Mouse (Mus musculus) liver, adult 2 months (tissue): ENCODE measurements around the gene Grhpr. TPM values are rescaled to one million over a fixed set of nuclear protein-coding genes. Genes with fewer than 3 reads are reported as not detected.
"Not testable (repeated sequence)": the region's sequence is repeated elsewhere in the genome, so short reads cannot be mapped to it uniquely, and the experiment has no call there.

Source experiments
- DNase-seq: peaks from one replicate; pipeline ENCODE4 v3.0.0-alpha.2; 2011; ENCODE audit warnings: low read depth, low spot score; ENCODE audit errors: extremely low read depth
- H3K27ac ChIP-seq: fragments of 200-500 bp; replicated peaks from 2 replicates; pipeline ENCODE4 v1.5.1; 2012; ENCODE audit warnings: low read depth, mild to moderate bottlenecking, control low read depth, inconsistent platforms, low read length; ENCODE audit not compliant: insufficient read depth
- H3K27me3 ChIP-seq: fragments of 200-500 bp; 2 replicates; pipeline ENCODE4 v1.6.1; 2012; ENCODE audit warnings: mild to moderate bottlenecking, moderate library complexity, low read length, inconsistent platforms; ENCODE audit not compliant: control insufficient read depth, insufficient read depth
- H3K36me3 ChIP-seq: fragments of 200-500 bp; 2 replicates; pipeline ENCODE4 v1.6.1; 2012; ENCODE audit warnings: low read length, inconsistent platforms; ENCODE audit not compliant: control insufficient read depth, insufficient read depth
- H3K4me1 ChIP-seq: fragments of 200-500 bp; 2 replicates; pipeline ENCODE4 v1.6.1; 2011; ENCODE audit warnings: low read length; ENCODE audit not compliant: control insufficient read depth, insufficient read depth
- H3K4me3 ChIP-seq: fragments of 200-500 bp; 2 replicates; pipeline ENCODE4 v1.5.1; 2011; ENCODE audit warnings: low read depth, mild to moderate bottlenecking, control low read depth, low read length, moderate library complexity; ENCODE audit not compliant: insufficient read depth
- H3K79me2 ChIP-seq: fragments of 200-500 bp; 2 replicates; pipeline ENCODE4 v1.6.1; 2012; ENCODE audit warnings: inconsistent platforms, mild to moderate bottlenecking, low read length, moderate library complexity; ENCODE audit not compliant: control insufficient read depth, insufficient read depth
- H3K9ac ChIP-seq: fragments of 200-500 bp; 2 replicates; pipeline ENCODE4 v1.6.1; 2012; ENCODE audit warnings: low read depth, mild to moderate bottlenecking, control low read depth, inconsistent platforms, low read length
- CTCF ChIP-seq: fragments of 200-500 bp; IDR thresholded peaks from 2 replicates; pipeline ENCODE4 v1.5.1; 2011; ENCODE audit warnings: low read depth, low read length, control low read depth
- POLR2A ChIP-seq: fragments of 200-500 bp; IDR thresholded peaks from 2 replicates; pipeline ENCODE4 v1.6.1; 2011; ENCODE audit warnings: low read length, control low read depth; ENCODE audit not compliant: insufficient read depth; ENCODE audit errors: extremely low read depth
- WGBS: fragments of 180-500 bp; shearing (Covaris S2); methylation state at CpG from one replicate; pipeline ENCODE4 v1.1.7; 2018; 5-methylcytosine and 5-hydroxymethylcytosine counted together
- polyA plus RNA-seq: library from polyadenylated mRNA; depleted of rRNA; stranded (reverse); fragments of >200 nt; gene quantifications from 2 replicates; pipeline ENCODE4 v1.2.3, GENCODE M21; 2012; rRNA removed
- total RNA-seq: library from RNA; depleted of rRNA; stranded (reverse); fragments of >200 nt; gene quantifications from 2 replicates; pipeline ENCODE4 v1.2.3, GENCODE M21; 2014; rRNA removed

The Grhpr gene
- total and polyA plus RNA-seq, 2 experiments: 108 to 313 TPM

DNA sequence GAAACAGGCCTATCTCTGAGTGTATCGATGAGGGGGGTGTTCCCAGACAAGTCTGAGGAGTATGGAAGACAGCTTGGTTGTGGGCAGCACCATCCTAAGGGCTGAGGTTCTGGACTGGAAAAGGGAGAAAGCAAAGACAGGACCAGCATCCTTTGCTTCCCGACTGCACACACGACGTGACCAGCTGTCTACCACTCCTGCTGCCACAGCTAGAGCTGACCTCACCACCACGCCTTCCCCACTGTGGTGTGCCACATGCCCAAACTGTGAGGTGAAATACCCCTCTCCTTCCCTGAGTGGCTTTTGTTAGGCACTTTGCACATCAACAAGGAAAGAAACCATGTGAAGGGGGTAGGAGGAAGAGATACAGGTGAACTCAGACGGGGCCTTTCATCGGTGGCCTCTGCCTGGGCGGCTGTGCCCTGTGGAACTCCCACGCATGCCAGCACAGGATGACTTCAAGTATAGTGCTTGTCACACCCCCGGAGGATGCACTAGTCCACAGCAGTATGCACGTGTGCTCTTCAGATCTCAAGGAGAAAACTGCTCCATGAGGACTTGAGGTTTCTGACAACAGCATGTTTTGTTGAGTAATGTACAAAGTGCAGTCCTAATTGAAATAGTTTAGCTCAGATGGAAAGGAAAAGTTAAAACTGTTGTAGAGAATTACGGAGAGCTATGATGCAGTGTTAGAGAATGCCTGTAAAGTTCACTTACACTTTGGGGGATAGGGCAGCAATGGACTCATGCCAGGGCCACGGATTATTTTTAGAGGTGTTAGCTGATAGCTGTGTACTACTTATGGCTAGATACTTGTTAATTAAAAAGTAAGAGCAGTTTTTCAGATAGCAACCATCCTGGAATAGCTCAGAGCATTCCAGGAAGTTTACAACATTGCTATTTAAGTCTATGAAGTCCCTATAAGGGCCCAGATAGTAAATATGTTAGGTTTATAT is 56.5 kb downstream of the Grhpr start:
- WGBS: 90% methylated on average over 13 of the region's 13 CpGs
- H3K27ac ChIP-seq: no peak overlapping the region

DNA sequence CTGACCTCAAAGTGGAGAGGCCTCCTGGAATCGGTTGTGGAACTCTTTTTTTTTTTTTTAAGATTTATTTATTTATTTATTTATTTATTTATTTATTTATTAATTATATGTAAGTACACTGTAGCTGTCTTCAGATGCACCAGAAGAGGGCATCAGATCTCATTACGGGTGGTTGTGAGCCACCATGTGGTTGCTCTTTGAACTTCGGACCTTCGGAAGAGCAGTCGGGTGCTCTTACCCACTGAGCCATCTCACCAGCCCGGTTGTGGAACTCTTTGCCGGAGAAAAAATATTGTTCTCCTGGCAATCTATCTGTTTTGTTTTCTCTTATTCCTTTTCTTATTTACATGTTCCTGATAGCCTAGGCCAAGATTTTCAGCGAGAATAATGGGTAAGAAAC is 57.7 kb downstream of the Grhpr start:
- DNase-seq: peak; percentile 26
- not testable (repeated sequence) for H3K27ac ChIP-seq, H3K79me2 ChIP-seq, H3K4me3 ChIP-seq, H3K9ac ChIP-seq, H3K27me3 ChIP-seq, H3K36me3 ChIP-seq, H3K4me1 ChIP-seq
- TF ChIP-seq CTCF: peak; percentile 11; the same call in 1 of the 2 replicates
- 56% methylated on average over 8 of the region's 8 CpGs for WGBS

More for the DNA sequence above, 56.5 kb downstream of the Grhpr start:
- Histone ChIP-seq H3K79me2 (no peaks in the 10 kb centered on the region), H3K4me1 (no peaks in the 10 kb centered on the region), H3K4me3 (no peak overlapping the region), H3K27me3 (no peaks in the 10 kb centered on the region), H3K9ac (no peak overlapping the region), H3K36me3 (no peaks in the 10 kb centered on the region)
- no peak for TF ChIP-seq POLR2A
- DNase-seq: no peak

DNA sequence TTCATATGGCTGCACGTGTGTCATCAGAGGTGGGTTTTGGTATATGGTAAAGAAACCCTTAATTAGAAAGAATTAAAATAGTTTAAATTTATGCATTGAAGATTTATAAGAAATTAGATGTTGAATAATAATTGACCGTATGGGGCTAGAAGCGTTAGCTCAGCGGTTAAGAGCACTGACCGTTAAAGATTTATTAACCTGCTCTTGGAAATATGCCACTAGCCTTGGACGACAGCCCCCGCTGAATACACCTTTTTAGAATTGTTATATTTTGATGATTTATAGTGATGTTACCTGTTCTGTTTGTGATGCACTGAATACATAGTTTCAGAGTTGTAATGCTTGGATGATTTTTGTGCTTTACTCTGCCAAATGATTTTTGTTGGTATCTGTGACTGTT is 58.4 kb downstream of the Grhpr start:
- not testable (repeated sequence) for H3K4me3 ChIP-seq, H3K27ac ChIP-seq, DNase-seq, H3K79me2 ChIP-seq, H3K9ac ChIP-seq, H3K36me3 ChIP-seq, H3K4me1 ChIP-seq, H3K27me3 ChIP-seq
- 89% methylated on average over 7 of the region's 7 CpGs for WGBS

Other genes starting within 250 kb of the Grhpr start
- 17.8 and 21.8 TPM in 2 replicates for gene Zcchc7, start 225.5 kb upstream of the Grhpr start, total RNA-seq
- 4.8 and 5.0 TPM in 2 replicates for gene Zcchc7, start 225.5 kb upstream of the Grhpr start, polyA plus RNA-seq
- gene Zbtb5, start 31.0 kb downstream of the Grhpr start, total RNA-seq: 6.9 and 7.1 TPM in 2 replicates
- gene Zbtb5, start 31.0 kb downstream of the Grhpr start, polyA plus RNA-seq: 8.6 and 11.1 TPM in 2 replicates
- 2.6 and 4.4 TPM in 2 replicates for gene Polr1e, start 37.2 kb downstream of the Grhpr start, total RNA-seq
- gene Polr1e, start 37.2 kb downstream of the Grhpr start, polyA plus RNA-seq: 3.5 and 3.7 TPM in 2 replicates
- 0.65 and 0.67 TPM in 2 replicates for gene Fbxo10, start 103.2 kb downstream of the Grhpr start, total RNA-seq
- 0.68 and 1.2 TPM in 2 replicates for gene Fbxo10, start 103.2 kb downstream of the Grhpr start, polyA plus RNA-seq
- 75.3 and 83.0 TPM in 2 replicates for gene Tomm5, start 126.7 kb downstream of the Grhpr start, total RNA-seq
- 38.6 and 43.7 TPM in 2 replicates for gene Tomm5, start 126.7 kb downstream of the Grhpr start, polyA plus RNA-seq
- gene Frmpd1, start 203.5 kb downstream of the Grhpr start, total RNA-seq: not detected in 2 replicates
- gene Frmpd1, start 203.5 kb downstream of the Grhpr start, polyA plus RNA-seq: not detected in 2 replicates